Mouse (Mus musculus) embryo, embryonic 11 days (tissue): ENCODE measurements around the gene Dhh.
"Not testable (repeated sequence)": the region's sequence is repeated elsewhere in the genome, so short reads cannot be mapped to it uniquely, and the experiment has no call there.

ENCODE experiments used
- DNase-seq: peaks from one replicate; pipeline ENCODE4 v3.0.0-alpha.2; 2015

The Dhh gene

GRCm38 (mm10) chr15:98897928-98898800, at the start of gene Dhh:
Dhh (minus strand) TSS chr15:98898540.
- peak; percentile 68 for DNase-seq

DNA sequence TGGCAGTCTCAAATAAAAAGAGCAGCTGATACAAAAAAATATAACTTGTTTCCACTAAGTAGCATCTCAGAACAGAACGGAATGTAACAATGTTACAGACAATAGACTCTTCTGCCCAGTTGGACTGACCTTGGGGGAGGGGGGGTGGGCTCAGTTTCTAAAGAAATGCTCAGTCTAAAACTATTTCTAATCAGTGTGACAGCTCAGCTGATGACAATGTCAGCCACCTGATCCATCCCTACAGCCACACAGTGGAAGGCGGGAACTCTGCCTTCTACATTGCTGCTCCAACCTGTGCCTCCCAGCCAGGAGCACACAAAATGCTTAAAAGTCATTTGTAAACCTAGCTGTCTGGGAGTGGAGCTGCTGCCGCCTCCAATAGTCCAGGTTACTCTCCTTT, 49.5 kb upstream of the Dhh start:
- DNase-seq: no peak

- no peak for DNase-seq
Observed at GRCm38 (mm10) chr15:98943133-98943532, 44.8 kb upstream of the Dhh start.

GRCm38 (mm10) chr15:98942081-98942480, 43.7 kb upstream of the Dhh start:
- no peak for DNase-seq

- no peak for DNase-seq
Observed at GRCm38 (mm10) chr15:98941539-98941938, 43.2 kb upstream of the Dhh start.

GRCm38 (mm10) chr15:98940816-98941215, 42.5 kb upstream of the Dhh start:
- no peak for DNase-seq

DNA sequence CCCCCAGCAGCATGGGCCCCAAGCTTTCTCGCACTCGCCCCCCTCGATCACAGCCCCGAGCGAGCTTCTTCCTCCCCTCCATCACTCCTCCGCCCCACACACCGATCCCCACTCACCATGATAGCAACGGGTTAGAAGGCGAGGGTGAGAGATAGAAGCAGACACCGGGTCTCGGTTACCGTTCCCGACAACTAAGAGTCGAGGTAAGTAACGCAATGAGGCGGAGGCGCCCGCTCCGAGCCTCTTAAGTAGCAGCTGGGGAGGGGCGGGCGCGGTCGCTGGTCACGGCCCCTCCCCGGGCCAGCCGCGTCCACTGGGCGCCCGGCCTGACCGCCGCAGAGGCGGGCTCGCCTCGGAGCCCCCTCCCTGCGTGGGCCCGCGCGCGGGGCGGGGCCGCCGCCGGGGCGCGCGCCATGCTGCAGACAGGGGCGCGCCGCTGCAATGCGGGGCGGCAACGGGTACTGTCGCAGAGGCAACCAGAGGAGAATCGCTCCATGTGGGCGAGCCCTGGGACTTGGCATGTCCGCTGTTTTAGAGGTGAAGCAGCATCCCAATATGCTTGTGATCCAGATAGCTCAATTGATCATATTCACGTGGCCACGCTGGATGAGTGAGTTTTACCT, 36.0 kb upstream of the Dhh start, which contains the start of gene Tuba1b:
TSS of gene Tuba1b (minus strand) at position 349 of the 623 bp plus-strand sequence.
- DNase-seq: peak; percentile 98

DNA sequence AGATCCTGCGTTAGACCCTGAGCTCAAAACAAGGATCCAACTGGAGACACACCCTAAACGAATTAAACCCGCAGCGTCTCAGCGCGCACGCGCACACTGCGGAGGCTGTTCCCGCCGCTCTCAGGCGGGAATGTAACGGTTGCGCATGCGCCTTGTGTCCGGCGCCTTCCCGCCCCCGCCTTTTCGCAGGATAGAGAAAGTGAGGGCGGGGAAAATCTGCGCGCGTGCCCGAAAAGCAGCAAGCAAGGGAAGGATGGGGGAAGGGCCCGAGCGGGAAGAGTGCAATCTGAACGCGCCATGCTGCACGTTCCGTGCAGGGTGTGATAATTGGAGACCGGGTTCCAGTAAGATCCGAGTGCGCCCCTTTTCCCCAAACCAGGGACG, 35.5 kb upstream of the Dhh start:
- DNase-seq: peak; percentile 99

DNA sequence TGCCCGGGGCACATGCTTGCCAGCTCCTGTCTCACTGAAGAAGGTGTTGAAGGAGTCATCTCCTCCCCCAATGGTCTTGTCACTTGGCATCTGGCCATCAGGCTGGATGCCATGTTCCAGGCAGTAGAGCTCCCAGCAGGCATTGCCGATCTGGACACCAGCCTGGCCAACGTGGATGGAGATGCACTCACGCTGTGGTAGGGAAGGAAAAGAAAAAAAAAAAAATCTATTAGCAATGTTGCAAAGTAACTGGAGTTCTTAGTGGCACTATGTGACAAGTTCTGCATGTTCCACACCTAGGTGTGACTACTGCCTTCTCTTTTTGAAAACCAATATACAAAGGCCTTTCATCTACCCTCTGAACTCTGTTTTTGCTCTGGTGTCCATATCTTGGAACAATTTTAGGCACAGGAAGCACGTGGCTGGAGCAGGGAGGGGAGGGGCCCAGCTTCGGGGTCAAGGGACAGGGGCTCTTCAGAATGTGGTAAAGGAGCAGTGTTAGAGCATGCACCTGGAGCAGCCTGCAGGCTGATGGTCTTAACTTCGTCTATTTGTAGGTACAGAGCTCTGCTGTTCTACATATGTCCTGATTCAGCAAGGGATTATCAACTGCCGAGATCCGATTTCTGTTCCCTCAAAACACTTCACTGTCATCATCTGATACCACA, 34.8 kb upstream of the Dhh start:
- DNase-seq: not testable (repeated sequence)

DNA sequence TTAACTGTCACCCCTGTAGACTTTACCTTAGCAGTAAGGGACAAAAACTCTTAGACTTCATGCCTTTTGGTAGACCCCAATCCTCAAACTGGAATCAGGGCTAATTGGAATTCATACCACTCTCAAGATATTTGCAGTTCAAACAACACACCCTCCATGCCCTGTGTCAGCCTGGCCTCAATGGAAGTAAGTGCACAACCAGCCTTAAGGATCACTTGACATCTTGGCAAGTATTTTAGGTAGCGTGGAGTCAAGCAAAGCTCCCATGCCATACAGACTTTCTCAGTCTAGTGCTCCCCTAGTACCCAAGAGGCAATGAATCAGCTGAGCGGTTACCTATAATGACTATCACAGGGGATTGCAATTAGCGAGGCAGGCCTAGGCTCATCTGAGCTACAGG, 32.7 kb upstream of the Dhh start:
- no peak for DNase-seq

GRCm38 (mm10) chr15:98930017-98930734, 31.8 kb upstream of the Dhh start:
- DNase-seq: no peak

DNA sequence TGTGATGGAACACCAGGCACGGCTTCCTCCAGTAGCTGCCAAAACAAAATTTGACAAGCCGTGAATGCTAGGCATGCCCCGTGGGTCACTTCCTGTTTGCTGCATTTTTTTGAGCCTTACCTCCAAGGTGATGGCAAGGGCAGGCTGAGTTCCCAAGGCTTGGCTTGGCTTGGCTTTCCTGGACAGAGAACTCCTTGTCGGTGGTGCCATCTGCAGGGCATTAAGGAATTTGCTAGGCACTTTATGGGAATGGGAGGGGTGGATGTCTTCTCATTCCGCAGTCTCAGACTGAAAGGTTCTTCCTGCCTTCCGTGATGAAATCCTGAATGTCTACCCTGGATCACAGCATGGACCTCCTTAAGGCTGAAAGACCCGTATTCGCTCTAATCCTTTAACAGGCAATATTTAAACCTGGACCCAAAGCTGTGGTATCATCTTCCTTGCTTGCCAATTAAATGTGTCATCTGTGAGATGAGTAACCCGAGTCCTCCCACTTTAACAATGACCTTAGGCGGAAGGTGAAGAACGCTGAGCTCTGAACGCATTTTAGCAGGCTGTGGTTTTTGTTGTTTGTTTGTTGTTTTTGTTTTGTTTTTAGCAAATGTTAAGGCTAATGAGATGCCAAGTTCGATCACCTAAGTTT, 30.4 kb upstream of the Dhh start:
- peak; percentile 89 for DNase-seq

- DNase-seq: no peak
Observed at GRCm38 (mm10) chr15:98927566-98927965, 29.2 kb upstream of the Dhh start.

DNA sequence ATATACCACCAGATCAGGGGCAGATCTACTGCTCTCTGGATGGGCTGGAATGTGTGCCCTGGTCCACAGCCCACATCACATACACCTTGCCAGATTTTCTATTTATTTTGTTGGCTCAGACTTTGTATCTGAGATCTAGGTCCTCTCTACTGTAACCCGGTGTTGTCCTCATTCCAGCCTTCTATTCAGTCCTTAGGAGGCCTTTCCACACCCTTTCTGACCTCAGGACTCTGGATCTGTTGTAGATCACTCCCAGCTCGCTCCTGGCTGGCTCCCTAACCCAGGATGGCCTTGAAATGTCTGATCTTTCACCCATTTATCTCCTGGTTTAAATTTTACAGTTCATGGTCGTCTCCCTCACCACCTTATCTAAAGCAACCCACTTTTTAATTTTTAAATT, 26.3 kb upstream of the Dhh start:
- DNase-seq: no peak

- no peak for DNase-seq
Observed at GRCm38 (mm10) chr15:98923031-98923537, 24.7 kb upstream of the Dhh start.

GRCm38 (mm10) chr15:98922581-98922980, 24.2 kb upstream of the Dhh start:
- no peak for DNase-seq

- DNase-seq: no peak
Observed at GRCm38 (mm10) chr15:98921510-98921909, 23.2 kb upstream of the Dhh start.

DNA sequence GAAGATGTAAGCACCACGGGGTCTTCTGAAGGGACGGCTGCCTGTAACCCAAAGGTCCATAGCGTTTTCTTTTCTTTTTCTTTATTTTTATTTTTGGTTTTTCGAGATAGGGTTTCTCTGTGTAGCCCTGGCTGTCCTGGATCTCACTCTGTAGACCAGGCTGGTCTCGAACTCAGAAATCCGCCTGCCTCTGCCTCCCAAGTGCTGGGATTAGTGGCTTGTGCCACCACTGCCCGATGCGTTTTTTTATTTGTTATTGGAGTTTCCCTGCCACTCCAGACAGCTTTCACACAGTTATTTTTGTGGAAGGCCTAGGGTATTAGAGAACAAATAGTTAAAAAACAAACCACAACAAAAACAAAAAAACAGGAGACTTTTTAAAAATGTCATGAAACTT, 20.2 kb upstream of the Dhh start:
- DNase-seq: not testable (repeated sequence)

DNA sequence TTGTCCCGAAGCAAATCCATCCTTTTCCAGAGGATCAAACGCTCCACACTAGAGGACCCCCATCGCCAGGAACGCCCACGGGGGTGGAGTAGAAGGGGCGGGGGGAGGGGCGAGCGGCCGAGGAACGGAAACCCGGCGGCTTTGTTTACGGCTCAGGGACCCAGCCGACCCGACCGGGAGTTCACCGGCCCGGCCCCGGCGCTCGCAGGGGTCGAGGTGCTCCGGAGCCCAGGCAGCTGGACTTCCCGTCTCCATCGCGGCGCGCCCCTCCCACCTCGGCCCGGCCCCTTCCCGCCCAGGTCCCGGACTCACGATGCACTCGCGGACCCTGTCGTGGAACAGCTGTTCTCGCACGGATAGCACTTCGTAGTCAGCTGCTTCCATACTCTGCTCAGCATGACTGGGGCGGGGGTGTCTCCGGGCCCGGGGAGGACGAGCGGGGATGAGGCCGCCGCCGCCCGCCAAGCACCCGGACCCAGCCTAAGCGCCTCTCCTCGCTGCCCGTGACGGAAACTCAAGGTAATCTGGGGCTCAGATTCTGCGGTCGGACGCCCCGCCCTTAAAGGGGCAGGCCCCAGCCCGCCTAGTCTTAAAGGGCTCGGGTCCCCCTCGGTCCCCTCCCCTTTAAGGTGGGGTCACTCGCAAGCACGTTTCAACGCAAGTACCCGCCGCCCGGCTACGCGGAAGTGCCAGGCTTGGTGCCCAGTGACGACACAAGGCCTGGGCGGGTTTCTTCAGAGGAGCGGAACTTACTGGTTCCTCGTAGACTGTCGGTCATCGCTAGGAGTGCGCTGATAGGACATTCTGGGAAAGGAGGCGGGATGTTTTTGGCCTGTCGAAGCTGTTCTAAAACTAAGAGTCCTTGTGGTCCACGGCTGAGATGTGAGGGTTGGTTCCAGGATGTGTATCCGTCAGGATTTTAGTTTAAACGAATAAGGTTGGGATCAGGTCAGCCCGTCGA, 19.5 kb upstream of the Dhh start, which contains the start of gene Lmbr1l:
TSS of gene Lmbr1l (minus strand) at position 694 of the 961 bp plus-strand sequence.
- DNase-seq: peak; percentile 100

- DNase-seq: peak; percentile 48
Observed at GRCm38 (mm10) chr15:98917091-98917490, 18.8 kb upstream of the Dhh start.

DNA sequence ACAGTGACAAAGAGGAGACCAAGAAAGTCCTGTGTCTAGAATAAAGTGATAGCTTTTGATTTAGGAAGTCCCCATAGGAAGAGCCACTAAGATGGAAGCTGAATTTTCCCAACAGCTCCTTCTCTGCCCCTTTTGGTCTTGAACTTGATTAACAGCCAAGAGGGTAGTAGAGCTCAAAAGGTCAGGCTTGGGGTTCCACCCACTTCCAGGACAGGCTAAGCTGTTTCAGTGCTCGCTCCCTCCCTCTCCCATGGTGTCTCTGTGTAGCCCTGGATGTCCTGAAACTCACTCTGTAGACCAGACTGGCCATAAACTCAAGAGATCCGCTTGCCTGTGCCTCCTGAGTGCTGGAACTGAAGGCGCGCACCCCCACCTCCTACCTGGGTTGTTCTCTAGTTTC, 17.7 kb upstream of the Dhh start:
- DNase-seq: no peak
